Mouse (Mus musculus): ENCODE data around the gene Angel2. TPM values are rescaled to one million over a fixed set of nuclear protein-coding genes. Genes with fewer than 3 reads are reported as not detected.

The Angel2 gene
- total and polyA plus RNA-seq, 2 experiments = 11.7 to 20.4 TPM

GRCm38 (mm10) chr1:190930181-190930580 is 5.3 kb downstream of the Angel2 start:
- H3K27ac ChIP-seq (replicated peaks; ENCODE audit: insufficient read depth, low read depth, low read length) = no peak overlapping the region

GRCm38 (mm10) chr1:190939803-190940202 is 14.9 kb downstream of the Angel2 start:
- Histone ChIP-seq H3K27me3 (ENCODE audit: control insufficient read depth, insufficient read depth, low read length) (no peaks in the 10 kb centered on the region), H3K9ac (ENCODE audit: low read depth, low read length) (no peak overlapping the region), H3K27ac (replicated peaks; ENCODE audit: insufficient read depth, low read depth, low read length) (no peak overlapping the region), H3K4me3 (ENCODE audit: insufficient read depth, low read depth, low read length) (no peak overlapping the region), H3K36me3 (ENCODE audit: control insufficient read depth, insufficient read depth, low read length) (peaks cover 50% of the 10 kb centered on the region), H3K4me1 (ENCODE audit: control insufficient read depth, insufficient read depth, low read length) (no peaks in the 10 kb centered on the region), H3K79me2 (ENCODE audit: control insufficient read depth, insufficient read depth, low read length) (no peaks in the 10 kb centered on the region)
- TF ChIP-seq CTCF (IDR thresholded peaks at IDR 0.05; ENCODE audit: low read depth, low read length) = no peak
- no peak for TF ChIP-seq POLR2A (IDR thresholded peaks at IDR 0.05; ENCODE audit: extremely low read depth, insufficient read depth, low read length)
- WGBS = 96% methylated on average over 7 of the region's 7 CpGs
- DNase-seq (ENCODE audit: extremely low read depth, low read depth, low spot score) = no peak

More at GRCm38 (mm10) chr1:190930181-190930580, 5.3 kb downstream of the Angel2 start:
- Histone ChIP-seq H3K27me3 (ENCODE audit: control insufficient read depth, insufficient read depth, low read length) (no peaks in the 10 kb centered on the region), H3K9ac (ENCODE audit: low read depth, low read length) (no peak overlapping the region), H3K36me3 (ENCODE audit: control insufficient read depth, insufficient read depth, low read length) (peaks cover 14% of the 10 kb centered on the region), H3K4me3 (ENCODE audit: insufficient read depth, low read depth, low read length) (no peak overlapping the region), H3K4me1 (ENCODE audit: control insufficient read depth, insufficient read depth, low read length) (peaks cover 8% of the 10 kb centered on the region; the same call in 1 of the 2 replicates), H3K79me2 (ENCODE audit: control insufficient read depth, insufficient read depth, low read length) (no peaks in the 10 kb centered on the region; the same call in 1 of the 2 replicates)
- no peak for TF ChIP-seq CTCF (IDR thresholded peaks at IDR 0.05; ENCODE audit: low read depth, low read length)
- no peak for TF ChIP-seq POLR2A (IDR thresholded peaks at IDR 0.05; ENCODE audit: extremely low read depth, insufficient read depth, low read length)
- no peak for DNase-seq (ENCODE audit: extremely low read depth, low read depth, low spot score)
- WGBS = 84% methylated on average over 6 of the region's 6 CpGs

- no peak overlapping the region for H3K9ac ChIP-seq (ENCODE audit: low read depth, low read length)
- no peaks in the 10 kb centered on the region for H3K4me1 ChIP-seq (ENCODE audit: control insufficient read depth, insufficient read depth, low read length)
- H3K36me3 ChIP-seq (ENCODE audit: control insufficient read depth, insufficient read depth, low read length) = peaks cover 27% of the 10 kb centered on the region
- no peaks in the 10 kb centered on the region for H3K27me3 ChIP-seq (ENCODE audit: control insufficient read depth, insufficient read depth, low read length)
- H3K4me3 ChIP-seq (ENCODE audit: insufficient read depth, low read depth, low read length) = no peak overlapping the region
- TF ChIP-seq CTCF (IDR thresholded peaks at IDR 0.05; ENCODE audit: low read depth, low read length) = peak; percentile 79
- TF ChIP-seq POLR2A (IDR thresholded peaks at IDR 0.05; ENCODE audit: extremely low read depth, insufficient read depth, low read length) = no peak
- no peaks in the 10 kb centered on the region for H3K79me2 ChIP-seq (ENCODE audit: control insufficient read depth, insufficient read depth, low read length)
- no peak overlapping the region for H3K27ac ChIP-seq (replicated peaks; ENCODE audit: insufficient read depth, low read depth, low read length)
- WGBS = 54% methylated on average over 6 of the region's 6 CpGs
- DNase-seq (ENCODE audit: extremely low read depth, low read depth, low spot score) = peak; percentile 45
Observed at GRCm38 (mm10) chr1:190944109-190944760, 19.3 kb downstream of the Angel2 start.

GRCm38 (mm10) chr1:190947986-190948385 is 23.1 kb downstream of the Angel2 start:
- no peak overlapping the region for H3K27ac ChIP-seq (replicated peaks; ENCODE audit: insufficient read depth, low read depth, low read length)

GRCm38 (mm10) chr1:190948439-190948838 is 23.5 kb downstream of the Angel2 start:
- H3K36me3 ChIP-seq (ENCODE audit: control insufficient read depth, insufficient read depth, low read length) = peaks cover 4% of the 10 kb centered on the region; the same call in 1 of the 2 replicates
- WGBS = 52% methylated on average over 7 of the region's 7 CpGs
- peak; percentile 71 for DNase-seq (ENCODE audit: extremely low read depth, low read depth, low spot score)
- H3K79me2 ChIP-seq (ENCODE audit: control insufficient read depth, insufficient read depth, low read length) = no peaks in the 10 kb centered on the region
- no peaks in the 10 kb centered on the region for H3K4me1 ChIP-seq (ENCODE audit: control insufficient read depth, insufficient read depth, low read length)
- H3K27me3 ChIP-seq (ENCODE audit: control insufficient read depth, insufficient read depth, low read length) = no peaks in the 10 kb centered on the region
- no peak overlapping the region for H3K27ac ChIP-seq (replicated peaks; ENCODE audit: insufficient read depth, low read depth, low read length)
- TF ChIP-seq CTCF (IDR thresholded peaks at IDR 0.05; ENCODE audit: low read depth, low read length) (no peak), POLR2A (IDR thresholded peaks at IDR 0.05; ENCODE audit: extremely low read depth, insufficient read depth, low read length) (no peak)
- H3K9ac ChIP-seq (ENCODE audit: low read depth, low read length) = no peak overlapping the region
- no peak overlapping the region for H3K4me3 ChIP-seq (ENCODE audit: insufficient read depth, low read depth, low read length)

More at GRCm38 (mm10) chr1:190947986-190948385, 23.1 kb downstream of the Angel2 start:
- no peaks in the 10 kb centered on the region for H3K4me1 ChIP-seq (ENCODE audit: control insufficient read depth, insufficient read depth, low read length)
- 73% methylated on average over 5 of the region's 5 CpGs for WGBS
- H3K4me3 ChIP-seq (ENCODE audit: insufficient read depth, low read depth, low read length) = no peak overlapping the region
- H3K36me3 ChIP-seq (ENCODE audit: control insufficient read depth, insufficient read depth, low read length) = peaks cover 9% of the 10 kb centered on the region
- no peak for TF ChIP-seq POLR2A (IDR thresholded peaks at IDR 0.05; ENCODE audit: extremely low read depth, insufficient read depth, low read length)
- no peak for TF ChIP-seq CTCF (IDR thresholded peaks at IDR 0.05; ENCODE audit: low read depth, low read length)
- no peaks in the 10 kb centered on the region for H3K27me3 ChIP-seq (ENCODE audit: control insufficient read depth, insufficient read depth, low read length)
- H3K9ac ChIP-seq (ENCODE audit: low read depth, low read length) = no peak overlapping the region
- DNase-seq (ENCODE audit: extremely low read depth, low read depth, low spot score) = no peak
- H3K79me2 ChIP-seq (ENCODE audit: control insufficient read depth, insufficient read depth, low read length) = no peaks in the 10 kb centered on the region

GRCm38 (mm10) chr1:190948846-190949245 is 23.9 kb downstream of the Angel2 start:
- no peak for DNase-seq (ENCODE audit: extremely low read depth, low read depth, low spot score)
- H3K4me1 ChIP-seq (ENCODE audit: control insufficient read depth, insufficient read depth, low read length) = no peaks in the 10 kb centered on the region
- no peak overlapping the region for H3K9ac ChIP-seq (ENCODE audit: low read depth, low read length)
- H3K79me2 ChIP-seq (ENCODE audit: control insufficient read depth, insufficient read depth, low read length) = no peaks in the 10 kb centered on the region
- no peak overlapping the region for H3K27ac ChIP-seq (replicated peaks; ENCODE audit: insufficient read depth, low read depth, low read length)
- WGBS = 91% methylated on average over 17 of the region's 17 CpGs
- TF ChIP-seq CTCF (IDR thresholded peaks at IDR 0.05; ENCODE audit: low read depth, low read length) (no peak), POLR2A (IDR thresholded peaks at IDR 0.05; ENCODE audit: extremely low read depth, insufficient read depth, low read length) (no peak)
- peaks cover under 1% of the 10 kb centered on the region; the same call in 1 of the 2 replicates for H3K36me3 ChIP-seq (ENCODE audit: control insufficient read depth, insufficient read depth, low read length)
- H3K4me3 ChIP-seq (ENCODE audit: insufficient read depth, low read depth, low read length) = no peak overlapping the region
- H3K27me3 ChIP-seq (ENCODE audit: control insufficient read depth, insufficient read depth, low read length) = no peaks in the 10 kb centered on the region
